Mouse (Mus musculus) v-Abl transformed pro-B cells (cell line): Measurements from ENCODE around the gene Cirbp.

Source experiments
- in situ Hi-C, 2 experiments: fragments of 400-800 bp; cut with MboI; formaldehyde crosslinking; loops; one replicate each; pipeline ENCODE4 v1.15.1; 2025; ENCODE audit not compliant: unreplicated experiment in 2 of 2

The Cirbp gene

GRCm38 (mm10) chr10:80148610-80149290, 17.0 kb upstream of the Cirbp start:
- in situ Hi-C loops, result loop anchor here in 1 of 2 experiments (10.0 kb wide), 1 partner anchor 294 kb away; the partner anchor contains the start of gene Ptbp1

GRCm38 (mm10) chr10:80149291-80150225, 16.2 kb upstream of the Cirbp start:
- in situ Hi-C loops, result loop anchor here in 1 of 2 experiments (10.0 to 25.0 kb wide), 2 partner anchors 295 to 538 kb away; partner anchors contain the start of genes Mknk2 and Ptbp1

DNA sequence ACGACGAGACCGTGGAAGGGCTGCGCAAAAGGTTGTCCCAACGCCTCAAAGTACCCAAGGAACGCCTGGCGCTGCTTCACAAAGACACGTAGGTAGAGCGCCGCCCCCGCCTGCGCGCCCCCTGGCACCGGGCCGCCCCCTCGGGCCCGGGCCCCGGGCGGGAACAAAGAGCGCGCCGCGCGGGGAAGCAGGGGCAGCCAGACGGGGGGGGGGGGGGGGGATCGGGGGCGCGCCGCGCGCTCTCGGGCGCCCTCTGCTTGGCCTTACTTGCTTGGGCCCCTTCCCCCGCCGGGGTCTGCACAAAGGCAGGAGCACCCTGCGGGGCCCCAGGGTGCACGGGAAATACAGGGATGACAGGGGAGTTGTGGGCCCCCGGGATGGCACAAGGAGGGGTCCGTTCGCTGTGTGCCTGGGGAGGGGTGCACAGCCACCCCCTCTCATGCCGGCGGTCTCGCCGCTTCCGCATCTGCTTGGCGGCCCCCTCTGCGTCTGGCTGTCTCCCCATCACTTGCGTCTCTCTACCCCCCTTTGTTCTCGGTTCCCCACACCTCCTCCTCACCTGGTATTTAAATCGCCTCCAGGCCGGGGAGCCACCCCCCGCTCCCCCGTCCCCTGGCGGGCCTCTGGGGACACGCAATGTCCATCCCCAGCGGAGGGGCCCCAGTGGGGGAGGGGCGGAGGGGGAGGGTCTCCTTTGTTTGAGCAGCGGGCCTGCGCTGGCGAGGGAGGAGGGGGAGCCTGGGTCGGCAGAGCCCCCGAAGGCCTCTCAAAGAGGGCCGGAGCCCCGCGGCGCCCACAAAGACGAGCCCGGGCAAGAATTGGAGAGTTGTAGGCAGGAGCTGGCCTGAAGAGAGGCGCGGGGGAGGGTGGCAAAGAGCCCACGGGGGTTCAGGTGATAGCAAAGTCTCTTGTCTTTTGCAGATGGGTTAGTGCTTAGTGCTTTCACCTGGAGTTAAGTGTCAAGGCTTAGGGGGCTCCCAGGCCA, 15.3 kb upstream of the Cirbp start:
- in situ Hi-C loops, result loop anchor here in 1 of 2 experiments (25.0 kb wide), 1 partner anchor 537 kb away; the partner anchor contains the start of gene Mknk2

- in situ Hi-C loops, result loop anchor here in 1 of 2 experiments (25.0 kb wide), 1 partner anchor 536 kb away; the partner anchor contains the start of gene Mknk2
These were observed 14.4 kb upstream of the Cirbp start for GRCm38 (mm10) chr10:80151211-80152034.

GRCm38 (mm10) chr10:80152071-80152872, 13.5 kb upstream of the Cirbp start:
- in situ Hi-C loops, result loop anchor here in 1 of 2 experiments (25.0 kb wide), 1 partner anchor 535 kb away; the partner anchor contains the start of gene Mknk2

DNA sequence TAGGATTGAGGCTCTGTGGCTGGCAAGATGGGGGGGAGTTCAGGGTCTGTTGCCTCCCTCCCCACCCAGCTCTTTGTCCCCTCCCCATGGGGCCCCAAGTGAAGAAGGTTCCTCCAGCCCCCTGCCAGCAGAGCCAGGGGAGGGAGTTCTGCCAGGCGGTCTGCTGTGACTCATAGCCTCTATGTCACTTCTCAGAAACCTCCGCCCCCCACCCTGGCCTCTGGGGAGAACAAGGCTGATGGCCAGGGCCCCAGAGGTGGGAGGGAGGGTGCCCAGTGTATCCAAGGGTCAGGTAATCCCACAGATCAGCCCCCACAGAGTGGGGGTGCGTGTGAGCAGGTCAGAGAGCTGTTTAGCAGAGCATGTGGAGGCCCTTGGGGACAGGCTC, 12.9 kb upstream of the Cirbp start:
- in situ Hi-C loops, result loop anchor here in 1 of 2 experiments (25.0 kb wide), 1 partner anchor 534 kb away; the partner anchor contains the start of gene Mknk2

- in situ Hi-C loops, result loop anchor here in 1 of 2 experiments (25.0 kb wide), 1 partner anchor 534 kb away; the partner anchor contains the start of gene Mknk2
These were observed 12.1 kb upstream of the Cirbp start for GRCm38 (mm10) chr10:80153713-80154112.

GRCm38 (mm10) chr10:80154384-80154783, 11.4 kb upstream of the Cirbp start:
- in situ Hi-C loops, result loop anchor here in 1 of 2 experiments (25.0 kb wide), 1 partner anchor 533 kb away; the partner anchor contains the start of gene Mknk2

DNA sequence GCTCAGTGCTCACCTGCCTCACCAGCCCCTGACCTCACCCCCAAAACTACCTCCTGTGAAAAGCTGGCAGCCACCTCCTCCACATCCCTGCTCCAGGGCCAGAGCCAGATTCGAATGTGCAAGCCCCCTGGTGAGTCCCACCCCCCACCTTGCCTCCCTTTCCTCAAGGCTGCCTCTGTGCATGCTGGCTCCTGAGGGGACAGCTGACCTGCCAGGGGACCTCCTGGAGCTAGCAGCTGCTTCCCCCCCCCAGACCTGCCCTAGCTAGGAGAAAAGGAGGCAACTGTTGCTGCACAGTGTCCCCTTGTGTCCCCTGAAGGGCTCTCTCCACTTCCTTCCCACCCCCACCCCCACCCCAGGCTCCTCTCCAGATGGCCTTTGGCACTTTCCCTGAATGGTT, 10.5 kb upstream of the Cirbp start:
- in situ Hi-C loops, result loop anchor here in 1 of 2 experiments (25.0 kb wide), 1 partner anchor 532 kb away; the partner anchor contains the start of gene Mknk2

- in situ Hi-C loops, result loop anchor here in 1 of 2 experiments (25.0 kb wide), 1 partner anchor 531 kb away; the partner anchor contains the start of gene Mknk2
These were observed 9.6 kb upstream of the Cirbp start for GRCm38 (mm10) chr10:80156002-80156751.

- in situ Hi-C loops, result loop anchor here in 1 of 2 experiments (25.0 kb wide), 1 partner anchor 531 kb away; the partner anchor contains the start of gene Mknk2
These were observed 9.1 kb upstream of the Cirbp start for GRCm38 (mm10) chr10:80156752-80157053.

- in situ Hi-C loops, result loop anchor here in 1 of 2 experiments (25.0 kb wide), 1 partner anchor 530 kb away; the partner anchor contains the start of gene Mknk2
These were observed 8.4 kb upstream of the Cirbp start for GRCm38 (mm10) chr10:80157141-80157929.

DNA sequence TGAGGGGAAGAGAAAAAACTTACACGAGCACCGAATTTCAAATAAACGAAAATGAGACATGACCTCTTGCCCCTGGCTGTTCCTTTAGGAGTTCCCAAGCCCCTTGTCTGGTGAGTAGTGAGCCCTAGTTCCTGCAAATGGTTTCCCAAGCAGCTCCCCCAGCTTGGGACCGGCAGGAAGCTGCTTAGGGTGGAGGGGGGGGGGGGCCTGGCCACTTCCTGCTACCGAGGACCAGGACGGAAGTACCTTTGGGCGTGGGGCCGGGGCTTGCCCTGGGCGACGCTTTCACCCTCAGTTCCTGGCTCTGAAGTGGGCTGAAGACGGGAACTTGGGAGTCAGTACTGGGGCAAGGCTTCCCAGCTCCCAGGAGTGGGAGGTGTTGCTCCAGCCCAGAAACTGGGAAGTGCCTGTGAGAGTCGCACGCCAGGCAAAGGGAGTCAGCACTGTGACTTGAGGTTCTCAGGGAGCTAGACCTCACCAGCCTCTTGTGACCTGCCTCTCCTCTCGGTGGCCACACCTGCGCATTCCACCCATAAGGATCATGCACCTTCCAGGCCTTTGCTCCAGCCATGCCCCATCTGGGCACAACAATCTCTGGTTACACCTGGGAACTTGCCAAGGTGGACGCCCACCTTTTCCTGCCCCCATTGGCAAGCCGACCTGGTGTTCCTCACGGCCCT, 7.3 kb upstream of the Cirbp start:
- in situ Hi-C loops, result loop anchor here in 1 of 2 experiments (25.0 kb wide), 1 partner anchor 529 kb away; the partner anchor contains the start of gene Mknk2

DNA sequence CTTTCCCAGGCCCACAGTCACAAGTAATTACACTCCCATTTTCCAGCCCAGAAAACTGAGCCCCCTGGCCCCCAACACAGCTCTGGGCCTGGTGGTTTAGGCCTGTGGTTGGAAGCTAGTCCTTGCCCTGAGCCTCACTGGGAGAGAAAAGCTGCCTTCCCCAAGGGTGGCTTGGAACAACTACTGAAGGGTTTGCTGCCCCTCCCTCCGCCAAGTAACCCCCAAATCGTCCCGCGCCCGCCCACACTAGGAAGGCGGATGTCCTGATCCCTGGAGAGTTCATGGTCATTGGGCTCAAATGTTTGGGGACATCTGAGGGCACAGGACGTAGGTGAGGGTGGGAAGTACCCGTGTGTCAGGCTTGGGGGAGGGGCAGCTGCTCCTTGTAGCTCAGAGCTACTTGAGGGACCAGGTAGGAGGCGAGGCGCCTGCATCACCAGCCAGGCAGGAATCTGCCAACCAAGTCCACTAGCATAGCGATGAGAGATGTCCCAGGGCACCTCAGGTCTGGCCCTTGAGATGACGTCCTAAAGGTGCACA, 6.7 kb upstream of the Cirbp start:
- in situ Hi-C loops, result loop anchor here in 1 of 2 experiments (25.0 kb wide), 1 partner anchor 528 kb away; the partner anchor contains the start of gene Mknk2
